Mouse (Mus musculus) heart, postnatal 10 days (tissue): ENCODE measurements around the gene Kcnn3. TPM values are rescaled to one million over a fixed set of nuclear protein-coding genes. Genes with fewer than 3 reads are reported as not detected.

Source experiments
- DNase-seq, 2 experiments: peaks; one replicate each; pipeline ENCODE4 v3.0.0; 2021
- intact Hi-C: fragments of 180-260 bp; cut with DNase I; formaldehyde crosslinking; loops from one replicate; pipeline ENCODE4 v1.15.1; 2025
- total RNA-seq, 2 experiments: library from RNA; stranded (reverse); gene quantifications; 2 replicates each; pipeline ENCODE4 v1.2.3; 2021

Gene Kcnn3
- total RNA-seq, 2 experiments from 2014 or later = 7.4 to 8.8 TPM

DNA sequence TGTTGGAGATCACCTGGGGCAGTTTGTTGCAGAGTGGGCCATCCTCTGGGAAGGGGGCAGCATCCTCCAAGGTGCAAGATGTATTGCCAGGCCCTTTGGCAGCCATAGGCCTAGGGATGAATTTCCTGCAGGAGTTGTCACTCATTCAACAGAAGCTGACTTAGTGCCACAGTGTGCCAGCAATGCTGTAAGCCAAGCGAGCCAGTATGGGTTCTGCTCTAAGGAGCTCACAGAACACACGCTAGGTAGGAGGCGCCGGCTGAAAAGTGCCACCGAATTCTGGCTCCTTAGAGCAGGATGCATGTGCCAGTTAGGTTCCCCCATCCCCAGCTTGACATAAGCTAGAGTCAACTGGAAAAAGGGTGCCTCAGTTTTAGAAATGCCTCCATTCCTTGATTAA, 83.3 kb downstream of the Kcnn3 start:
- intact Hi-C loops = no loop called here

DNA sequence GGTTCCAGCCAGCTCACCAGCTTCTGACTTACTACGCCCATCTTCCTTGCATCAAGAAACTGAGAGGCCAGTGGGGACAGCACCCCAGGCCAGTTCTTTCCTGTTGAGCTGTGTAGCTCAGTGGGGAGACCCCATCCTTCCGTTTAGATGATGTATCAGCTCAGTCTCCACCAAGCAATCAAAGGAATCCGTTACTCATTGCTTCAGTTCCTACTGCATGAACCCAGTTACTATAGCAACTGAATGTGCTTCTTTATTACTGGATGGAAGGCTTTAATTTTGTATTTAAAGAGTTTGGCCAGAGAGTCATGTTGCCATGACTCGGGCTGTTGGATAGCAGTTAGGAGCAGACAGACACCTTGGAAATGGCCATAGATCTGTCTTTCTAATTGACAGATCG, 85.3 kb downstream of the Kcnn3 start:
- DNase-seq = no peak
- intact Hi-C loops = no loop called here

More for the DNA sequence above, 83.3 kb downstream of the Kcnn3 start:
- DNase-seq = no peak

DNA sequence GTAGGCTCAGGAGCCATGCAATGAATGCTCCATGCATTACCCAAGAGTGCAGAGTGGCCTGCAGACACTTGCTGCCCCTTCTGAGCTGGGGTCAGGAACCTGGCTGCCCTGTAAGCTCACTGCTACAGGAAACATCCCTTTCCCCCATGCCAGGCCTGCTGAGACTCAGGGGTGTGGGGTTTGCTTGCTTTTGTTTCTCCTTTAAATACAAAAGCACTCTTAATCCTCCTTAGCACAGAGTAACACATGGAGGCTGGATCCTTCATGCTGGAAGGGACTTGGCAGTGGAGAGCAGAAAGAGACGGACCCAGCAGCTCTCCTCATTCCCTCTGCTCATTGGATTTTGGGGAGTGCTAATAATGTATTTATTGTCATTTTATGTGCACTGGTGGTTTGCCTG, 87.4 kb downstream of the Kcnn3 start:
- intact Hi-C loops = no loop called here
- DNase-seq = no peak

DNA sequence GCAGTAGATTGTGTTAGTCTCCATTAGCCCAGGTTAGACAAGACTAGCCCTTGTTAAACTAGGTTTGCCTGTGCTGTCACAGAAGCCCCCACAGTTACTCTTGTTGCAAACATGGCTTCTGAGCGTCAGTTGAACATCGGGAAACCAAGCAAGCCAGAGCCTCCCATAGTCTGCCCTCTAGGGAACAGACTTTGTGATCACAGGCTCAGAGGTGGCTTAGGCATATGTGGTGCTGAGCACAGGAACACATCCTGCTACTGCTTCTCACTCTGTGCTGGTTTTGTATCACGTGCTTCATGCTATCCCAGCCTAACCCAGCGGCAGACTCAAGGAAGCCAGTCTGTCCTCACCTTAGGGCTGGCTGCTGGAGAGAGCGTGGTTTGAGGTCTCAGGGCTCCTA, 92.1 kb downstream of the Kcnn3 start:
- no peak for DNase-seq

DNA sequence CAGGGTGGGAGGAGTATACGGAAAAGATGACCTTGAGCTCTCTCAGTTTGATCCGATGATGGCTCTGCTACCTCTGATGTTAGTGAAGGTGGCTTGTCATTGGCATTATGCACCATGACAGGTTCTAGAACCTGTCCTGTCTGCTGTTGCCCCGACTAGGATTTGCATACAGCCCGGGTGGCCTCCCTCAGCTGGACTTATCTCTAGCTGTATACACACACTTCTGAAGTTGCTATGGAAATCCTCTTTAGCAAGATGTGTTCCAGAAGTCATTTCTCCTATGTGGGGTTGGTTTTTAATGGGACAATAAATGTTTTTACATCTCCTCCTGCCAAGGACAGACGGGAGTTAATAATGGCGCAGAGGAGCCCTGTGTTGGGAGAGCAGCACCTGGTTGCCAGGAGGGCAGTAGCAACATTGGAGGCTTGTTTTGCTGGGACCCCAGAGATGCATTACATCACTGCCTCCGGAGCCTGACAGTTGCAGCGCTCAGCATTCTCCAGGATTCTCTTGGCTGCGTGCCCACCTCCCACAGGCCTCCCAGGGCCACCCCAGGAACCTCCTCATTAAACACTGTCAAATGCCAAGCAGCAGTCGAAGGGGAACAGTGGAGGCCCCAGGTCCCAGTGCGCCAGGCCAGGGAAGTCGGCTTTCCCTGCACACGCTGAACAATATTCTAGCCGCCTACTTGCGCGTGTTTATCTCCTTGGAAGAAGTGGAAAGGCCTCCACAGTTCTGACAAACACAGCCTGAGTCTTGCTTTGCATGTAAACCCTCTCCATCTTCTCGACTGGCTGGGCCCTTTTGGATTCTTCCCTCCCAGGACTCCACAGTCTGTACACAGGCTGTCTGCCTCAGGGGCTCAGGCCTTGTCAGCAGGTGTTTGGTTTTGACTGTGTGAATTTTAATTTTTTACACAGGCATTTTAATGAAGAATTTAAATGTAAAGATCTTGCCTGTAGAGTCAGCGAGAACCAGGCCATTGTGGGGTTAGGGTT, 93.9 kb downstream of the Kcnn3 start:
- intact Hi-C loops = no loop called here
- peak; percentile 78 for DNase-seq

More for the DNA sequence above, 92.1 kb downstream of the Kcnn3 start:
- intact Hi-C loops = no loop called here

DNA sequence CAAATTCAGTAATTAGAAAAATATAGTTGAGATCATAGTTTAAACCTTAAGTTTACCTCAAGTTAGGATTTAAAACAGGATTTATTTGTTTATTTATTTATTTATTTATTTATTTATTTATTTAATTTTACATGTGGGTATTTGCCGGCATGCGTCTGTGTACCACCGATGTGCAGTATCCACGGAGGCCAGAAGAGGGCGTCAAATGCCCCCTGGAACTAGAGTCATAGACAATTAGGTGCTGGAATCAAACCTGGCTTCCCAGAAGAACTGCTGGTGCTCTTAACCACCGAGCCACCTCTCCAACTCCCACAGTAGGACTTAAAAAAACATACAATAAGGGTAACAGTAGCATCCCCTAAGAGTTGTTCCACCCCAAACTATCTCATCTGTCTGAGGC, 96.9 kb downstream of the Kcnn3 start:
- DNase-seq = no peak

DNA sequence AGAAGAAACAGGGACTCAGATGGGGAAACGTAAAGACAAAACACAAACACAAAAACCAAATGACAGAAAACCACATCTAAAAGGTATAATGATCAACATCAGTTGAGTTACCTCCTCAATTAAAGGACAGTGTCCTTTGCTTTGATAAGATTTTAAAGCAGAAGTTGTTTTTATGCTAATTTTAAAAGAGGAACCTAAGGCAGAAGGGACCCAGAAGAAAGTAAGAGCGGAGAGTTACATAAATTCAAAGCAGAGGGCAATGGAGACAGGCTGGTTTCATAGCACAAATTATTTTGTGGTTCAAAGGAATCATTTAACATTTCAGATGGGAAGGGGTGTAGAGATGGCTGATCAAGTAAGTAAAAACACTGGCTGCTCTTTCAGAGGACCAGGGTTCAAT, 97.4 kb downstream of the Kcnn3 start:
- DNase-seq = no peak
- intact Hi-C loops = no loop called here

More for the DNA sequence above, 96.9 kb downstream of the Kcnn3 start:
- intact Hi-C loops = no loop called here

DNA sequence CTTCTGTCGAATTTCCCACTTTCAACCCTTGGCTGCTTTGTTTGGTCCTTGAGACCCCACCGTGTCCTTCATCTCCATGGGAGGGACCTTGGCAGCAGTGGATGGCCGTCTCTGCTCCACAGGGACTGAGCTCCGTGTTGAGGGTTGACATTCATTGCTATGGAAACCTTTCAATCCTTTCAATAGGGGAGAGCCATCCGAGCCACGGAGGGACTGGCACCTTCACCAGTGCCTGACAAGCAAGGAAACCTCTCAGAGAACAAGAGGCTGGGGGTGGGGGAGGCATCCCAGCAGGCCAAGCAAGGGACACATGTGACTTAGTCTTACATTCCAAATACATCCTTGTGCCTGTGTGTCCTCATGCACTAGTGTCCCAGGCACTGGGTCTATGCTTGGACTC, 102.9 kb downstream of the Kcnn3 start:
- intact Hi-C loops = no loop called here
- DNase-seq = no peak

DNA sequence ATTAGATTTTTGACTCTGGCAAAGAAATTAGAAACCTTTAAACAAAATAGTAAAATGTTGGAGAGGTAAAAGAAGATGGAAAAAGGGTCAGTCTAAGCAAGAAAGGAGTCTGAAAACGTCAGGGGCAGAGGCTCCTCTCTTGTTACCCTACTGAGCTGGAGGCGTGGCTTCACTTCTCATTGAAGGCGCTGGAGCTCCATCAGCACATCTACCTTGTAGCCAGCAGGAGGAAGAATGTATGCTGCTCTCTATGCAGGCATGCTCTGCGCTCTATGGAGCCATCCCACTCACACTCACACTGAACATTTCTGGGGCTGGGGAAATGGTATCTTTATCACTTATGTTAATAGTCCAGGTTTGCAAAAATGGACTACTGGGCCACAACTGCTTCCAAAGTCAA, 103.6 kb downstream of the Kcnn3 start:
- intact Hi-C loops = no loop called here
- DNase-seq = no peak

DNA sequence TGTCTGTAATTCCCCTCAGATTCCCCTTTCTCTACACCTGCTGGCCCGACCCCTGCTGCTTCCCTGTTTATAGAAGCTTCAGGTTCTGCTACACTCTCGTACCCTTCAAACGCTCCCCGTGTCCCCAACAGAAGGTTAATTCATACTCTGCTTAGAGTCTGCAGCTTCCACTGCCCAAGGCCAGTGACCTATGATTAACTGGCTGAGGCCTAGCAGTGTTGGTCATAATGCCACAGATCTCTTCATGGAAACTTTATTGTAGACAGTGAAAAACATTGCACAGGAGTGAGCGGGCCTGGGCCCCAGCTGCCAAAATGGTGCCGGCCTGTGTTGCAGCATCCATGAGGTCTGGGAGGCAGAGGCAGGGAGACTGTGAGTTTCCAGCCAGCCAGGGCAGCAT, 104.0 kb downstream of the Kcnn3 start:
- intact Hi-C loops = no loop called here
- DNase-seq = no peak

DNA sequence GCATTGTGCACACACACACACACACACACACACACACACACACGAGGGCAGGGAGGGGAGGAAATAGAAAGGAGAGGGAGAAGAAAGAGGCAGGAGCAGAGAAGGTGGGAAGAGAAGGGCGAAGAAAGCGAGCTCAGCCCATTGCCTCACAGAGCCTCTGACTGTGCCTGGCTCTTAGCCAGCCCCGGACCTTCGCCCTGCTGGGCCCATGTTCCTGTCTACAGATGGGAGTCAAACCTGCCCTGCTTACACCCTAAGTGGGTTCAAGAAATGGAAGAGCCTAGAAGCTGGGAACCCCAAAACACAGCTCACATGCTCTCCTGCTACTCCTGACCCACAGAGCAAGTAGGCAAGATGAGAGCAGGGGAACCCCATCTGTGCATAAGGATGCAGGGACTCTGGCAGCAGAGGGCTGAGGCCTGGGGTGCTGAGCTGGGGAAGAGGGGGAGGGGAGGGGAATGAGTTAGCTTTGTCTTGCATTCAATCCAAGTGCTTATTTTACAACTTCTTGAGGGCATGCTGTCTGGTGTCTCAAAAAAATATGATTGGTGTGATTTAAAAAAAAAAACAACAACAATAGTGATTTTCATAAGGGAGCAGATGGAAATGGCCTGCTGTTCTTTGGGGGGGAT, 105.0 kb downstream of the Kcnn3 start:
- intact Hi-C loops = no loop called here
- DNase-seq = no peak

DNA sequence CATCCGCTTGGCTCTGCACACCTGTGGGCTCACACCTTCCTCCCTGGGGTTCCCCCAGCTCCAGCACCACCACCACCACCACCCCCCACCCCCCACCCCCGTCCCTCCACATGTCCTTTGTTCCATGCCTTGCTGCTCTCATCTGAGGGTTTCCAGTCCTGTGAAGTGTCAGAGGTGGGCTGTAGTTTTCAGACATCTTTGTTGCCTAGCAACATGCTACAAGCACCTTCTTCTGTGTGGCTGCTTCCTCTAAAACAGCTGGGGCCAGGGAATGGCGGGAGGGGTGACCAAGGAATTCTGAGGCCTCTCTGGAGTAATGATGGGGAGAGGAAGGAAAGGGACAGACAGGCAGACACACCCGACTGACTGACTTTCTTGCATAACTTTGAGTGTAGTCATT, 106.6 kb downstream of the Kcnn3 start:
- intact Hi-C loops = no loop called here

DNA sequence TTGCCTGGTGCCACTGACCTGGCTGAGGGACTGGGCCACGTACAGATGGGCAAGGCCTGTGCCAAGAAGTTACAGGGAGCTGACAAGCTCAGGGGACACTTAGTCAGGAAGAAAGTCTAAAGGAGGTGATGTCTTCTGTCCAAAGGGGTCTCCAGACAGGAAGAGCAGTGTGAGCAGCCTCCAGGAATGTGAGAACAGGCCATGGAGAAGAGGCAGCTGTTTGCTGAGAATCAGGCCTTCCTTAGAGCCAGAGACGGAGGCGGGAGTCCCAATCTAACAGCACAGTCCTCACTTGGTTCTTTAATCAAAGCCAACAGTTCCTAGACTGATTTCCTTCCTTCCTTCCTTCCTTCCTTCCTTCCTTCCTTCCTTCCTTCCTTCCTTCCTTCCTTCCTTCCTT, 109.8 kb downstream of the Kcnn3 start:
- peak; percentile 51 to 61 for DNase-seq
- intact Hi-C loops = no loop called here

More for the DNA sequence above, 106.6 kb downstream of the Kcnn3 start:
- DNase-seq = no peak

DNA sequence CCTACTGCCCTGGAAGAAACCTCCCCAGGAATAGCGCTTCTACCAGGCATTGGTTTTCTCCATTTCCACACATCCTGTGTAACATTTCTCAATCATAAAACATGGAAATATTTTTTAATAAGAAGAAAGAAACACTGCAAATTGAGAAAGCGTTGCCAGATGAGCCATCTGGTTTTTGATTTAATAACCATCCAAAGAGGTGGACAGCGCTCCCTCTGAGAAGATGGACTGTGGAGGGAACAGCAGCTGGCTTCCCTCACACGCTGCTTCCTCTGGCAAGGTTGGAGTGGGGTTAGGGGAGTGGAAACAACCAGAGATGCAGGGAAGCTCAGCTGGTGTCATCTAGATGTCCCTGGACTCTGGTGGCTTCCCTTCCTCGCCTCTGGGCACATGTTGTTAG, 111.8 kb downstream of the Kcnn3 start:
- DNase-seq = peak; percentile 61
- intact Hi-C loops = no loop called here

DNA sequence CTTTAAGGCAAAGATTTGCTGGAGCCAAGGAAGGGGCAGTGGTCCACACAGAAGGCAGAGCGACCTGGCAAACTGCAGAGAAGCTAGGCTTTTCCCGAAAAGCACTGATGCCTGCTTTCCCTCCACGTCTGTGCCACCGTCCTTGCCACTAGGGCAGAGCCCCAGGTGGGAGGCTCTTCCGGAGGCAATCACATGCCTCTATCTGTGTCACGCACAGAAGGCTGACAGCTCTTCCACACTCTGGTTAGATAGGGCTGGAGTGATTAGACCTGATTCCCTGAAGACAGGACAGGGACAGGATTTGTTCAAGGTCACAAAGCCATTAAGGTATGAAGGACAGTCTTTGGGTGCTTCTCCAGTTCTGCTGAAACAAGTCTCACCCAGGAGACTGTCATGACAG, 113.6 kb downstream of the Kcnn3 start:
- no peak for DNase-seq
- intact Hi-C loops = no loop called here

DNA sequence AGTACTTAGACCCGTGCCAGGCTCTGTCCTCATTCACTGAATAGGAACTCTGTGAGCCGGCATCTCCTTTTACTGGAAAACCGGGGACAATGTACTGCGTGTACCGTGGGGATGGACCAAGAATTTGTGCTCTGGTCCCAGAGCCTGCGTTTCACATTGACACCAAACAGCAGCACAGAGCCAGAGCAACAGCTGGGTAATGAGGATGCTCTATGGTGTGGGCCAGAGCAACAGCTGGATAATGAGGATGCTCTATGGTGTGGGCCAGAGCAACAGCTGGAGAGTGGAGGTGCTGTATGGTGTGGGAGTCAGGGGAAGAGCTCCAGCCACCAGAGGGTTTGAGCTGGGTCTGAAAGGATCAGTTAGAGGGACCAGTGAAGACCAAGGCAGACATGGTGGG, 114.0 kb downstream of the Kcnn3 start:
- intact Hi-C loops = no loop called here
- DNase-seq = peak; percentile 72 to 75

DNA sequence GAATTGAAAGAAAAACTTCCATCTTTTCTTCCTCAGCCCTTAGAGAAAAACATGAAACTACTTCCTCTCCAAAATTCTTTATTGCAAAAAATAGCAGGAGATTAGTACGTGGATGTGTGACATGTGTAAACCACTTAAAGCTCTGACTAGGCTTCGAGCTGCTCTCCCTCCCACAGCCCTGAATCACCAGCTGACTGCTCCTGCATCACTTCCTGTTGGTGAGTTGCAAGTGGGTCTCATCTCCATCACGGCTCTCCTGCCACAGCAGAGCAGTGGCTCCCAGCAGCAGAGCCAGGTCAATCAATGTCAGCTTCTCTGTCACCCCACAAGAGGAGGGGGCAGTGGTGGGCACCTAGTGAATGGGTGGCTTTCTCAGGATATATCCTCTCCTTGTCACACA, 120.8 kb downstream of the Kcnn3 start:
- no peak for DNase-seq
- intact Hi-C loops = no loop called here

DNA sequence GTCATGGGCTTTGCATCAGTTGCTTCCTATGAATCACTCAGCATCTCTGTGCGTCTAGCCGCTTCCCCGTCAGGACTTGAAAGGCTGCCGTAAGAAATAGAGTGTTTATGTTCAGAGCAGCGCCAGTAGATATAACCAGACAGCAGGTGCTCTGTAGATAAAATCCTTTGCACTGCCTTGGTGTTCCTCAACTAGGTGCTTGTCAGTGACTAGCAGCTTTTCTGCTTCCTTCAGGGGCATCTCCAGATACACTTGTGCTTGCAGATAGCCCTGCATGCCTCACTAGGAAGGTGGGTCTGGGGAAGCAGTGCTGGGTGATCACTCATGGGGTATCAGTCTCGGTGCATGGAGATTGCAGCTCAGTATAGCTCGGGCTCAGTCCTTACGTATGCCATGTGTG, 123.4 kb downstream of the Kcnn3 start:
- intact Hi-C loops = no loop called here
- no peak for DNase-seq

DNA sequence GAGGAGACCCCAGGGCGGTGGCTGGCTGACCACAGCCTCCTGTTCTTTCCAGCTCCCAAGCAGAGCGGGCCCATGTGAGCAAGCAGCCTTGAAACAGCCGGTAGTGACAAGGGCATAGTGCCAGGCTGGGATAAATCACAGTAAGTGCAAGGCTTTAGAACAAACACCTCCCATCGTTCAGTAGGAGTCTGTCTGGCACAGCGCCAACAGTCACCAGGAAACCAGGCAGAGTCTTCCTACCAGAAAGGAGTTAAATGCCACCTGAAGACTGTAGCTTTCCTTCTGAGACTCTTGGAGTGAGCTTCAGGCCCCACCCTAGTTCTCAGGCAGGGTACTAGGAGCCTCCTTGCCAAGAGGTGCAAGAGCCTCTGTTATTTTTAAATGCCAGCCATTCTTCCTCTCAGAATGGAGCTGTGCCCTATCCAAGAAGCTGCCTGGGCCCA, 126.9 kb downstream of the Kcnn3 start:
- DNase-seq = peak; percentile 35 to 60

DNA sequence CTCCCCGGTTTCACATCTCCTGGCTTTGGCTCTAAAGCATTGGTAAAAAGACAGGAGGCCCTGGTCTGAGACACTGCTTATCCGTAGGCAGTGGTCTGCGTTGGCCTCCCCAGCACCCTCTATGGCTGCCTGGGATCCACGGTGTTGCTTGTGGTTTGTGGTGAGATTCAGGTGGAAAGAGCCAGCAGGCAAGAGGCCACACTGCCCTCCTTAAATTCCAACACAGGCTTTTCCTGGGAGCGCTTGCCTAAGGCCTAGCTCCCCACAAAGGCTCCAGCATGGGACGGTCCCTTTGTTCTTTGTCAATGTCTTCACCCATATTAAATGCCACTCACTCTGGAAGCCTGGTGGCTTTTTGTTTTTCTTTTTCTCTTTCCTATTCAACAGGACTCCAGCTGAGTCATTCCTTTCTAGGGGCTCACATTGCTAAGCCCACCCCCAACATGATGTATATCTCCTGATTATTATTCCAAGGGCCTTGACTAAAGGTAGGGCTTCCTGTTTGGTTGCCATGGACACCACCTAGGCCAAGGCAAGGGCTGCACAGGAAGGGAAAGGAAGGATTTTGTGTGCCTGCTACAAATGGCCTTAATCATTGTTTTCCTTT, 127.4 kb downstream of the Kcnn3 start:
- intact Hi-C loops = no loop called here
- no peak for DNase-seq

More for the DNA sequence above, 126.9 kb downstream of the Kcnn3 start:
- intact Hi-C loops = no loop called here

DNA sequence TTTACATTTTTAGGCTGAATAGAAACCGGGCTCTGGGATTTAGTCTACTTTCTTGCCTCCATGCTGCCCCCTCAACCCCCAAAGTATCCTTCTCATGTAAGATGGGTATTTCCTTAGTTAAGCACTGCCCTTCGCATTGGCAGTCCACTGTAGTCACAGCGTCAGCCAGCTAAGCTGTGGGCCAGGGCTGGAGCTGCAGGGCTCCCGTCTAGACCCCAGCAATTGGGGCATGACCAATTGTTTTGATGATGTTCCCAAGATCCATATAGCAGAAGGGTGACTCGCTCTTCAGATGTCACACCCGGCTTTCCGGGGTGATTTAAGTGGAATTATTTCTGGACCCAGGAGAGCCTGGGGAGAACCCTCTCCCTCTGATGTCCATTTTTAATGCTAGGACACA, 129.9 kb downstream of the Kcnn3 start:
- intact Hi-C loops = no loop called here
- no peak for DNase-seq
